Mouse (Mus musculus) layer of hippocampus, adult 2 months (tissue): ENCODE measurements around the gene March7. TPM values are rescaled to one million over a fixed set of nuclear protein-coding genes. Genes with fewer than 3 reads are reported as not detected.
A peak's percentile ranks its signal among the peaks of the same experiment; 100 is the strongest.

Experiments used
- DNase-seq, 2 experiments: peaks; one replicate each; pipeline ENCODE4 v3.0.0; 2022; ENCODE audit warnings: low spot score in 2 of 2
- H3K27ac ChIP-seq: fragments of 200-600 bp; 2 replicates; pipeline ENCODE4 v1.8.1; 2022
- H3K4me3 ChIP-seq: fragments of 200-600 bp; 2 replicates; pipeline ENCODE4 v1.8.1; 2022; ENCODE audit warnings: mild to moderate bottlenecking
- CTCF ChIP-seq: fragments of 200-600 bp; conservative IDR thresholded peaks from 2 replicates; pipeline ENCODE4 v1.8.1; 2022; ENCODE audit warnings: antibody characterized with exemption, mild to moderate bottlenecking, moderate library complexity
- total RNA-seq, 2 experiments: library from RNA; stranded (reverse); gene quantifications; 2 replicates each; pipeline ENCODE4 v1.2.3; 2021

March7 gene
- total RNA-seq, 2 experiments from 2014 or later: 64.1 to 67.3 TPM

- no peak overlapping the region for H3K27ac ChIP-seq
- DNase-seq: no peak
- no peak for TF ChIP-seq CTCF
Measured at GRCm38 (mm10) chr2:60278627-60279026, 68.9 kb downstream of the March7 start.

GRCm38 (mm10) chr2:60282625-60283024, 72.9 kb downstream of the March7 start:
- no peak for TF ChIP-seq CTCF
- Histone ChIP-seq H3K27ac (no peak overlapping the region), H3K4me3 (no peak overlapping the region; the same call in 1 of the 2 replicates)
- DNase-seq: no peak

More at GRCm38 (mm10) chr2:60278627-60279026, 68.9 kb downstream of the March7 start:
- H3K4me3 ChIP-seq: no peak overlapping the region

GRCm38 (mm10) chr2:60283208-60283750, 73.6 kb downstream of the March7 start:
- TF ChIP-seq CTCF: no peak
- peak overlapping the region; percentile 80; the same call in 1 of the 2 replicates for H3K27ac ChIP-seq

GRCm38 (mm10) chr2:60283751-60284466, 74.2 kb downstream of the March7 start:
- no peak for TF ChIP-seq CTCF
- H3K27ac ChIP-seq: peak overlapping the region; percentile 80
- DNase-seq: peak; percentile 63 to 70
- peak overlapping the region; percentile 73 for H3K4me3 ChIP-seq

More at GRCm38 (mm10) chr2:60283208-60283750, 73.6 kb downstream of the March7 start:
- no peak for DNase-seq
- peak overlapping the region; percentile 73 for H3K4me3 ChIP-seq

- TF ChIP-seq CTCF: no peak
- no peak for DNase-seq
- Histone ChIP-seq H3K4me3 (peak within 1 kb of the TSS; percentile 73), H3K27ac (peak within 1 kb of the TSS; percentile 80)
Measured at GRCm38 (mm10) chr2:60284467-60284821, 74.8 kb downstream of the March7 start, which contains the start of gene Cd302. Gene Cd302 (minus strand): TSS chr2:60284488.

- no peak overlapping the region for H3K27ac ChIP-seq
- TF ChIP-seq CTCF: no peak
- no peak overlapping the region for H3K4me3 ChIP-seq
- no peak for DNase-seq
Measured at GRCm38 (mm10) chr2:60285107-60285617, 75.5 kb downstream of the March7 start.

- no peak for TF ChIP-seq CTCF
Measured at GRCm38 (mm10) chr2:60288606-60289005, 78.9 kb downstream of the March7 start.

GRCm38 (mm10) chr2:60289451-60289850, 79.8 kb downstream of the March7 start:
- DNase-seq: no peak
- H3K27ac ChIP-seq: no peak overlapping the region
- no peak for TF ChIP-seq CTCF
- no peak overlapping the region for H3K4me3 ChIP-seq

More at GRCm38 (mm10) chr2:60288606-60289005, 78.9 kb downstream of the March7 start:
- no peak overlapping the region for H3K27ac ChIP-seq
- H3K4me3 ChIP-seq: no peak overlapping the region
- DNase-seq: no peak

GRCm38 (mm10) chr2:60291381-60291780, 81.7 kb downstream of the March7 start:
- TF ChIP-seq CTCF: no peak

GRCm38 (mm10) chr2:60298266-60298665, 88.6 kb downstream of the March7 start:
- no peak for TF ChIP-seq CTCF
- no peak overlapping the region for H3K27ac ChIP-seq
- no peak for DNase-seq
- no peak overlapping the region for H3K4me3 ChIP-seq

More at GRCm38 (mm10) chr2:60291381-60291780, 81.7 kb downstream of the March7 start:
- Histone ChIP-seq H3K27ac (no peak overlapping the region), H3K4me3 (no peak overlapping the region)
- DNase-seq: no peak

GRCm38 (mm10) chr2:60299323-60299722, 89.6 kb downstream of the March7 start:
- H3K27ac ChIP-seq: no peak overlapping the region
- no peak for TF ChIP-seq CTCF
- no peak overlapping the region for H3K4me3 ChIP-seq
- DNase-seq: no peak

Other genes with a start within 250 kb of the March7 start
- gene Baz2b, start within 50 bp of the March7 start, total RNA-seq: 10 to 100 TPM; 57.7 to 59.2 TPM
- 10 to 100 TPM; 15.2 to 15.7 TPM for gene Cd302, start 74.6 kb downstream of the March7 start, total RNA-seq
- gene Ly75, start 173.4 kb downstream of the March7 start, total RNA-seq: under 1 TPM; 0.88 to 0.95 TPM